Mouse (Mus musculus) yolk sac, embryonic 10.5 days (tissue): ENCODE data around the gene Wiz.

Experiments
- DNase-seq: peaks from one replicate; pipeline ENCODE4 v3.0.0-alpha.2; 2017; ENCODE audit warnings: low spot score

Gene Wiz

DNA sequence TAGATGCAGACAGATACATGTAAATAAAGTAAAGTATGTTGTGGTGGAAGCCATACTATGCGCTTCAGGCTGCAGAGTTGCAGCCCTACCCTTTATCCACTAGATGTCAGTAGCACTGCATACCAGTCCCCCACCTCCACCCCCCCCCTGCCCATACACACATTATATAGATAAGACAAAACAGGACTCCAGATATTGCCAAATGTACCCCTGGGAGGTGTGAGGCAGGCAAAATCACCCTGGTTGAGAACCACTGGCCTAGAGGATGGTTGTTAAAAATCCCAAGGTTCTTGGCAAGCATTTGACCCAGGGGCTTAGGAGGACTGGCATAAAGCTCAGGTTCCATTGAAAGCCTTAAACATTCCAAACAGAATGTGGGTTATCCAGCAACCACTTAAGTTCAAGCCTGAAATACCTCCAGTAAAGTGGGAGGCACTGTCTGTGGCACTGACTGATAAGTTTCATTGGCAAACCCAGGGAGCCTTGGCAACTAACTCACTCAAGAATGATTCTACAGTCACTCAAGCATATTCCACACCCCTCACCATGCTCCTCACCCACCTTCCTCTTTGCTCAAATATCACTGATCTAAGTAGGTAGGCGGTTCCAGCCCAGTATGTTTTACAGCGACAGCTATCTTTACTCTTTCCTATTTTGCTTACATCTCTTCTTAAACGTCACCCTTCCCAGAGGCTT lies 40.1 kb downstream of the Wiz start:
- peak; percentile 54 for DNase-seq

DNA sequence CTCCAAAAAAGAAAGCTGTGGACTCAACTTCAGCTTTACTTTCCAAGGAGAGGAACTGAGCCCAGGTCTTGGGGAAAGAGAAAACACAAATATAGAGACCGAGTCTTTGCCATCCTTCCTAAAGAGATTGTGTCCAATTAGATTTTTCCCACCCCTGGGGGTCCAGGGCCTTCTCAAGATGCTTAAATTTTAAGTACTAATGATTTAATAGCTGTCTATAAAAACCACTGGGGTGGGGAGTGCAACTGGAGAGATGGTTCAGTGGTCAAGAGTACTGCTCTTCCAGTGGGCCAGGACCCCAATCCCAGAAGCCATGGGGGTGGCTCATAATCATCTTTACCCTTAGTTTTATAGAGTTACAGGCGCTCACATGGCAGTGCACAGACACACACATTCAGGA lies 40.8 kb downstream of the Wiz start:
- no peak for DNase-seq

DNA sequence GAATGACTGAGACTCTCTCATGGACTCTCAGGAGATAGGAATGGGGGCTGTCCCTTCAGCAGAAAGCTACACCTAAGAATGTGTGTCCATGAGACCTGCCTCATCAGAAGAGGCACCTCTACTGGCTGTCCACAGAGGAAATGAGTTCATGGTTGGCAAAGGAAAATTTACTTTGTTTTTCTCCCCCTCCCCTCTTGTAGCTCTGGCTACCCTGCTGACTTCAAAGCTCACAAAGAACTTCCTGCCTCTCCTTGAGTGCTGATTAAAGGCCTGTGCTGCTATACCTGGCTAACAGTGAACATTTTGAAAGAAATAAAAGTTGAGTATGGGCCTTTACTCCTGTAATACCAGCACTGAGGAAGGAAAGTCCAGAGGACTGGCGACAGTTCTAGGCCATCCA lies 48.1 kb downstream of the Wiz start:
- no peak for DNase-seq

DNA sequence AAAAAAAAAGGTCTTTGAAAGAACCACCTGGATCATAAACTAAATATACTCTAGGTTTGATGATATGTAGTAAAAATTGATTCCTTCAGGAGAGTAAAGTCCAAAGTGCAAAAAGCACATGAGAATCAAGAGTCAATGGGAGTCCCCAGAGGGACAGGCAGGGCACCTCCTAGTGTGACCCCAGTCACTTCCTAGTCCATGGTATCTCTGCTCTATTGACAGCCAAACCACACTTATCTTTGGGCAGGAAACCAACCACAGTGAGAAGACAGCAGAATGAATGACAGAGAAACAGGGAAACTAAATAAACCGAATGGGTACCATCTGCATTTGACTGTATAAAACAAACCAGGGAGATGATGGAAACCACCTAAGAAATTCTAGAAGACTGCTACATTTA lies 49.1 kb downstream of the Wiz start:
- no peak for DNase-seq

DNA sequence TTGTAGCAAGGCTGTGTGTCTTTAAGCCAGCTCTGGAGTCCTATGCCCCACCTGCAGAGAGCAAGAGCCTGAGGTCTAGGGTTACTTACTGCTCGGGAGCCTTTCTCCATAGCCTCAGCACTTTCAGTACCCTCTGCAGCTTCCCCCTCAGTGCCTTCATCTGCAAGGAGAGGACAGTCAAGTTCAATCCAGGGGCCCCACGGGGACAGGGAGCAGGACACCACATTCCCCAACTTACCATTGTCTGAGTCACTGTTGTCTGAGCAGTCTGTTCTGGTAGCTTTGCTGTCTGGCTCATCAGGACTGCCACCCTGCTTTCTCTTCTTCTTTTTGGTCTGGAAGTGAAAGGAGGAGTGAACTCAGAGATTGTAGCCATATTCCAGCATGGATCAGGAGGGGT lies 53.4 kb downstream of the Wiz start:
- DNase-seq, result no peak

DNA sequence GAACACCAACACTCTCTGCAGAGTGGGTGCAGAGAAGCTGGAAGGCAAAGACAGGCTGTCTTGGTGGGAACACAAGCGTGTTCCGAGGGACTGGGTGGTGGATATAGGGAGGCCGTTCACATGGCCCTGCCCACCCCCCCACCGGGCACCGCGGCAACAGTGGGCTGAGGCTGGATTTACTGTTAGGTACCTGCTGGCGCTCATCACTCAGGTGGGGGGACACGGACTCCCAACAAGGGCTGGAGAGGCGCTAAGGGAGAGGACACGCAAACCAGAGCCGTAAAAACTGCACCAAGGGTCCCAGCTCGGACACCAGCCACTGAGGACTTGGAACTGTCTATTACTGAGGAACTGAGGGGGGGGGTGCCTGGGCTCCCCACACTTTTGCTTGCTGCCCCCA lies 54.3 kb downstream of the Wiz start:
- DNase-seq, result no peak

DNA sequence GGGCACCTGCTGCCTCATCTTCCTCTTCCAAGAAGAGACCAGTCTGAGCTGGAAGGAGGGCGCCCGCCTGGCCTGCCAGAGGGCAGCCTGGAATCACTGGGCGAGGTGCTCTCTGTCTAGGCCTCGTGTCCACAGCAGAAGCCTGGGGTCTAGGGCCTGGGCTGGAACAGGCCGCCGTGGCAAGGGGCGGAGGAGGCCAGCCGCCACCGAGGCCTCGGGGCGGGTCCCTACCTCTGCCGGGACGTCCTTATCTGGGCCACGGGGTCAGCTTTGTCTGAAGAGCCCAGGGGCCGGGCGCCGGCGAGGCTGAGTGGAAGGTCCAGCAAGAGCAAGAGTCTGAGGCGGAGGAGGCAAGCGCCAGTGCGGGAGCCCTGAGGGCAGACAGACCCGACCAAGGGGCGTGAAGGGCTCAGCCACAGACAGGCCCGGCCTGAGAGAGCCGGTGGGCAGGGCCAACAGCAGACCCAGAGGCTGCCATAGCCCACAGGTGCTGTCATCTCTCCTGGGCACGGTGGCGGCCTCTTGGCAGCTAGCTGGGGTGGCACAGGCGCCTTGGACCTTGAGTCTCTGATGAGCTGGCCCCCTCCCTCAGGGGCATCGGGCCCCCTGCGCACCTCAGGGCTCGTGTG lies 55.5 kb downstream of the Wiz start:
- no peak for DNase-seq

DNA sequence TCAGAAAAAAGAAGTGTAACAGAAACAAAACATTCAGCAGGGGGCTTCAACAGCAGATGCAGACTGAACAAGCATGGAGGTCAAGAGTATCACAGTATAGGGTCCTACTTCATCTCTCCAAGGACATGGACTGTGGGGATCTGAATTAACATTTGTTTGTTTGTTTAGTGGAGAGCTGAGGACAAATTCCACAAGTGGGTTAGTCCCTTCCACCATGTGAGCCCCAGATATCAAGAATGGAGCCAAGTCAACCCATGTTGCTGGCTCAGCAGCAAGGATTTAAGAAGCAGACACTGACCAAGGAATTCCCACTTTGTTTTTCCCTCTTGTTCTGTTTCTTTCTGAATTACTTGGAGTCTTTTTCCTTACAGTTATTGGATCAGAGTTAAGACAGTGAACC lies 61.7 kb downstream of the Wiz start:
- no peak for DNase-seq

DNA sequence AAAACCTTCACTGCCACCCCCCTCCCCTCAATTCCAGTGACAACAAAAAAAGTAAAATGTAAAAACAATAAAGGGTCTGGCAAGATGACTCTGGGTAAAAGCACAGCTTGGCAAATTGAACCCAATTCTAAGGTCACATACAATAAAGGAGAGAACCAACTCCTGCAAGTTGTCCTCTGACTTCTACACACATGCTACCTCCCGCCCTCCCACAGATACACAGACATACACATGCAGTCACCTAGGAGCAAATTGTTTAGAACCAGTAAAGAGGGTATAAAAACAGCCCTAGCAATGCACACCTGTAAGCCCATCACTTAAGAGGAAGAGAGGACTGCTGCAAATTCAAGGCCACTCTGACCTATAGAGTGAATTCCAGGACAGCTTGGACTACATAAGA lies 66.4 kb downstream of the Wiz start:
- no peak for DNase-seq

DNA sequence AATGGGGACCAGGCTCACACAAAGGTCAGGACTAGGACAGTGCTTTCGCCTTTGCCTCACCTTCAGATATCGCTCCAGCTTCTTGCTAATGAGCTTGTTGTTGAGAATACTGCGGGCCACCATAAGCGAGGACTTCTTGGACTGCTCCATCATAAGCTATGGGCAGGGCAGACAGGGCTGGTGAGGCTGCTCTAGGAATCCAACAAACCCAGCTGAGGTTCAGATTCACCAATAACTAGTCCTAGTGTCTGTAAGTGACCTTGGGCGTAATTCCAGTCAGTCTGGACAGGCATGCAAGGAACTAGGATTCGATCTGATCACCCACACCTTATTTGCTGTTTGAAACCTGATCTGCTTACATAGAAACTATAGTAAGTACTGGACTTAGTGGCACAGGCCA lies 67.4 kb downstream of the Wiz start:
- DNase-seq, result peak; percentile 16

DNA sequence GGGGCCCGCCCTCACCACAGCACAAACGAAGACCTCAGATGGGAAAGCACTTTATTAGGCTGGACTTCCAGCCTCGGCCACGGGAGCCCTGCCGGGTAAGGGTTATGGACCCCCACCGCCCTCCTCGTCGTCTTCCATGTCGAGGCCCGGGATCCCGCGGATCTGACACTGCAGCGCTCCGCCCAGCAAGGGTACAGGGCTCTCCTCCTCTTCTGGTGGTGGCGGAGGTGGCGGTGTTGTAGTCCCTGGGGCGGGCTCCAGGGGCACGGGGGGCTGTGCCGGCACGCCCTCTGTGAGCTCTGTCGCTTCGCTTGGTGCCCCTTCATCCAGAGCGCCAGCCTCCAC lies 67.9 kb downstream of the Wiz start:
- DNase-seq, result no peak

DNA sequence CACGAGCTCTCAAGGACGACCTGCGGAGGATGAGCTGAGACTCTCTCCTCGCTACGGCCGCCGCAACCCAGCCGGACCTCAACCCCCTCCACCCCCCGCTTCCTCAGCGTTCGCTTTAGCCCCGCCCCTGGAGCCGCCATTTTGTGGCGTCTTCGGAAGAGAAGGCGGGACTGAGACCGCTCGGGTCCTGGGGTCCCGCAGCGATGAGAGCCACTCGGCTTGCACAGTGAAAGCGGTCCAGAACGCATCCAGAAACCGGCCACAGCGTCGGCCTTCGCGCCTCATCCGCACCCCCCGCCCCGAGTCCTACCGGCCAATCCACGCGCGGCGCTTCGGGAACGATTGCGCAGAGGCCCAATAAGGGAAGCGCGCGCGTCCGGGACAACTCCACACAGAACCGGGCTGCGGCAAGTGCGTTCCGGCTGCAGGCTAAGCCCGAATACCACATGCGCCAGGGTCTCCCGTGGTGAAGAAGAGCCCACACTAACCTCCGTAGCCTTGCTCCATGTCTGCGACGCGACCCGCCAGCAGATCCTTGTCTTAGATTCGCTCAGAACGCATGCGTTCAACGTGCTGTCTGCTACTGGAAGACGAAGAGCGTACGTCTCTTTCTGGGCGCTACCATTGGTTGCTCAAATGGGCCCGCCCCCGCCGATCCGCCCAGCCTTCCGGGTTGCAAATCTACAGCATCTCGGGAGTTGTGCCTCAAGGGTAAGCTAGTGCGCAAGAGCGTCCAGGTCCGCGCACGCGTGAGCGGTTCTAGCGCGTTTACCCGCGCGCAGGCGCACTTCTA lies 68.4 kb downstream of the Wiz start, which contains the start of gene Akap8:
Akap8 (minus strand) TSS at position 642 of the 793 bp plus-strand sequence.
- DNase-seq, result peak; percentile 98

DNA sequence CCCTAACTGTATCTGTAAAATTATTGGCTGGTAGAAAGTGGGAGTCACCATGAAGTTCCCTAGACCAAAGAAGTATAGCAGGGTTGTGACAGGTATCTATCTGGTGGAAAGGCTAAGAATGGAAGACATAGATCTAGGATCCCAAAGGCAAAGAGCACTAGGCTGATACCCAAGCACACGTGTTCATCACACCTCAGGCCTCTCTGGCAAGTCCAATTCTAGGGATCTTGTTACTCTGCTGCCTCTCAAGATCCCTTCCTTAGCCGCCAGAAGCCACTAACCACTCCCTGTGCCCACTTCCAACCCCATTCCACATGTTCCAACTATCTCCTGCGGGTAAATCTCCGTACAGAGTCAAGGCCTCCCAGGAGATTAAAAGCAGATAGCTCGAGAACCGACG lies 69.3 kb downstream of the Wiz start:
- no peak for DNase-seq

DNA sequence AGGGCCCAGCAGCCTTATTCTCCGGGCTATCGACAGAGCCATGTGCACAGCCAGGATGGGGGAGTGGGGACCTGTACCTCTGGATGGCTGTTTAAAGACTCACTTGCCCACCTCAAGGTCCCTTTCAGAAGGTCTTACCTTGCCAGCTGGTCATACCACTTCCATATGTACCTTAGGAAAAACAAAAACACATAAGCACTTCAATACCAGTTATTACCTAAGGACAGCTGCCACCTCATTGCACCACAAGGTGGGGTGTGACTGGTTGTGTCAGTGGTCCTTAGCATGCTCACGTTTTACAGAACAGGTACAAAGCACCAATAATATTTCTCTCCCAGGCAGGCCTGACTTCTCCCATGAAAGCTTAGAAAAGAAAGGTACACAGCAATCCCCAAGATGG lies 71.5 kb downstream of the Wiz start:
- no peak for DNase-seq

DNA sequence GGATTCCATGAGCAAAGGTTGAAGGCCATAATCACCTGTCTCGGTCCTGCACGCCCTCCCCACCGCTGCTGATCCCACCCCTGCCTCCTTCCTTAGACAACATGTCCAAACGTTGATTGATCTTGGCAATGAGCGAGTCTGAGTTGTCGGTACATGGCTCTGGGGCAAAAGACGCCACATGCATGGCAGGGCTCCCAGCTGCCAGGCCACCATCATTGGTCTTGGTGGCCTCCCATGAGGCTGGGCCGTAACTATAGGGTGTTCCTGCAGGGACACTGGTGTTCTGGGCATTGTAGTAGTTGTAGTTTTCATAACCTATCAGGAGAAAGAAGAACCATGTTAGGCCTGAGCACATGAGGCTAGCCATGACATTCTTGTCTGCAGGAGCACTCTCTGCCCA lies 72.2 kb downstream of the Wiz start:
- DNase-seq, result no peak

DNA sequence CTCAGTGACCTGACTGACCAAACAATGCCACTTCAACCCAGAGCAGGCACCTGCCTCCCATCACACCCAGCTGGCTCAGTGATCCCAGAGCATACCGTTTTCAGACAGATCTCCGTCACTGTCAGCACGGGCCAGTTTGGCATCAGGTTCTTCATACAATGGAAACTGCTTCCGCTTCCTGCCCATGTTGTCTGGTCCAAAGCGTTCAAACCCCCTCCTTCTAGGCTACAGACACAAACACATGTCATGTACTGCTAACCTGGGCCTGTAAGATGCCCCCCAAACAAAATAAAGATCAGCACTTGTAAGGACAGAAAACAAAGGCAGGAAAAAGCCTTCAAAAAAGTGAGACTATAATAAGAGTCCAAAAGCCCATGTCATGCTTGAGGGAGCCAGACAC lies 73.7 kb downstream of the Wiz start:
- DNase-seq, result no peak

DNA sequence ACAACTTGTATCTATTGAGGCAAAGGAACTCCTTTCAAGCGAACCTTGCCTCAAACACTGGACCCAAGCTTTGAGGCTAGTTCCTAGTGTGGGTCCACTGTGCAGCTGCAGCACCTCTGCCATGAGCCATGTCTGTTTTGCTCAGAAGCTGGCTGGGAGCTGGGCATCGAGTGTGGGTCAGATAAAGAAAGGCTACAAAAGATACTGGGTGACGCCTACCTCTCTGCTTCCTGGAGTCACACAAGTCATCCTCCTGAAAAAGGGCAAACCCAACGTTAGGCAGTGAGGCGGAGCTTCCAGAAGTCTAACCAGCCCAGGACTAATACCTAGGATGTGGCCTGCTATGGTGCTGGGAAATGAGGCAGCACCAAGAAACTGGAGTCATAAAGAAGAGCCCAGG lies 75.3 kb downstream of the Wiz start:
- no peak for DNase-seq

DNA sequence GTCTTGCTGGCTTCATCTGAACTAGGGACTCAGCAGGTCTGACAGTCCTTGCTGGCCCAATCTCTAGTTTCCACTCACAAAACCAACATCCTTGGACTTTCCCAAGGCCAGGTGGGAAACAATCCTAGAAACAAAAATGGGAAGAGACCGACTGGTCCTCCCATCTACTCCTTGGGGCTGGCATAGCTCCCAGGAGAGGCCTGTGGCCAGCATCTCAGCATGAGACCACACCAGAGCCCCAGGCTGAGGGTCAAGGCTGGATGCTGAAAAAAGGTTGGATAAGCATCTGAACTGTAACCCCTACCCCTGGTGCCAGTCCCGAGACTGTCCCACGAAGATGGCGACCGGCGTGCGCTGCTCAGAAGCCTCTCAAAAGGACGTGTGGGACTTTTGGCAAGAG lies 76.4 kb downstream of the Wiz start:
- no peak for DNase-seq

DNA sequence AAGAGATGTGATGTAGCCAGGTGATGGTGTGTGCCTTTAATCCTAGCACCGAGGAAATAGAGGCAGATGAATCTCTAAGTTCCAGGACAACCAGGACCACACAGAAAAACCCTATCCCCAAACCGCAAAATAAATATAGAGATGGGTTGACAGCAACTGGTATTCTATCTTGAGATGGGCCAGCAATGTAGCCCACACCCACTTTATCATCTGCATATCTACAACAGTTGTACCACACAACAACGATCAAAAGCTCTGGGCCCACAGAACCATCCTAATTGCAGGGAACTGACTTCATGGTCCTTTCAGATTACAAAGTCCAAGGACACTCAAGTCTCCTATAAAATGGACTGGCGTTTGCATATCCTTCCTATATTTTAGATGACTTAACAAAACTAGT lies 81.3 kb downstream of the Wiz start:
- no peak for DNase-seq
